Mouse (Mus musculus) stomach, embryonic 14.5 days (tissue): ENCODE measurements around the gene Sos2. TPM values are rescaled to one million over a fixed set of nuclear protein-coding genes. Genes with fewer than 3 reads are reported as not detected.
A peak's percentile ranks its signal among the peaks of the same experiment; 100 is the strongest.

Source experiments
- ATAC-seq: fragments of 200-750 bp; cut with Nextera tagmentation; 2 replicates; pipeline ENCODE4 v1.8.0; 2017; ENCODE audit warnings: low read depth, moderate TSS enrichment; ENCODE audit not compliant: insufficient number of reproducible peaks, insufficient read depth, low FRiP score
- H3K27ac ChIP-seq: fragments of 300-500 bp; sonication (generic); 2 replicates; pipeline ENCODE4 v1.5.1; 2014; ENCODE audit warnings: mild to moderate bottlenecking, low read length, moderate library complexity, mixed read lengths
- H3K27me3 ChIP-seq: fragments of 300-500 bp; sonication (generic); 2 replicates; pipeline ENCODE4 v1.6.1; 2014; ENCODE audit warnings: low read length, control low read depth, mixed read lengths; ENCODE audit not compliant: control insufficient read depth, insufficient read depth
- H3K36me3 ChIP-seq: fragments of 300-500 bp; sonication (generic); 2 replicates; pipeline ENCODE4 v1.6.1; 2014; ENCODE audit warnings: mild to moderate bottlenecking, control low read depth, low read length, moderate library complexity, mixed read lengths; ENCODE audit not compliant: control insufficient read depth, insufficient read depth
- H3K4me1 ChIP-seq: fragments of 300-500 bp; sonication (generic); 2 replicates; pipeline ENCODE4 v1.6.1; 2014; ENCODE audit warnings: low read length, control low read depth, mixed read lengths; ENCODE audit not compliant: control insufficient read depth, insufficient read depth
- H3K4me2 ChIP-seq: fragments of 300-500 bp; sonication (generic); replicated peaks from 2 replicates; pipeline ENCODE4 v1.6.1; 2014; ENCODE audit warnings: low read depth, low read length, control low read depth
- H3K4me3 ChIP-seq: fragments of 300-500 bp; sonication (generic); 2 replicates; pipeline ENCODE4 v1.5.1; 2014; ENCODE audit warnings: low read depth, low read length, control low read depth
- H3K9ac ChIP-seq: fragments of 300-500 bp; sonication (generic); replicated peaks from 2 replicates; pipeline ENCODE4 v1.6.1; 2014; ENCODE audit warnings: low read depth, mild to moderate bottlenecking, control low read depth, low read length, moderate library complexity, mixed read lengths
- H3K9me3 ChIP-seq: fragments of 300-500 bp; sonication (generic); 2 replicates; pipeline ENCODE4 v1.6.1; 2016; ENCODE audit warnings: low read depth, low read length, control low read depth; ENCODE audit not compliant: control insufficient read depth
- WGBS: fragments of 180-500 bp; shearing (Covaris S2); extraction: QIAGEN DNeasy Blood & Tissue Kit; methylation state at CpG from one replicate; pipeline ENCODE4 v1.1.7; 2014; 5-methylcytosine and 5-hydroxymethylcytosine counted together
- microRNA-seq: library from miRNA; unstranded; fragments of <30 nt; microRNA quantifications from one replicate; pipeline ENCODE4, GENCODE M21; 2016
- polyA plus RNA-seq: library from polyadenylated mRNA; unstranded; fragments of >200 nt; fragmentation: Nextera tagmentation; extraction: Ambion mirVana; gene quantifications from 2 replicates; pipeline ENCODE4 v1.2.1, GENCODE M21; 2014

Sos2 gene
- polyA plus RNA-seq, 1 experiment from 2014 or later: 15.0 TPM

- Histone ChIP-seq H3K9ac (no peak overlapping the region), H3K4me3 (no peak overlapping the region), H3K27me3 (no peaks in the 10 kb centered on the region), H3K4me1 (peaks cover 18% of the 10 kb centered on the region; the same call in 1 of the 2 replicates), H3K4me2 (no peak overlapping the region), H3K9me3 (no peaks in the 10 kb centered on the region), H3K27ac (no peak overlapping the region), H3K36me3 (no peaks in the 10 kb centered on the region)
- 67% methylated on average over 8 of the region's 8 CpGs for WGBS
- no peak for ATAC-seq
Observed at GRCm38 (mm10) chr12:69541663-69542062, 140.0 kb downstream of the Sos2 start.

GRCm38 (mm10) chr12:69539353-69539752, 142.3 kb downstream of the Sos2 start:
- H3K9ac ChIP-seq: no peak overlapping the region
- H3K9me3 ChIP-seq: no peaks in the 10 kb centered on the region
- peak overlapping the region; percentile 93; the same call in 1 of the 2 replicates for H3K27ac ChIP-seq
- H3K4me3 ChIP-seq: no peak overlapping the region
- peaks cover 18% of the 10 kb centered on the region; the same call in 1 of the 2 replicates for H3K4me1 ChIP-seq
- H3K27me3 ChIP-seq: no peaks in the 10 kb centered on the region
- H3K4me2 ChIP-seq: no peak overlapping the region
- WGBS: 34% methylated on average over 7 of the region's 7 CpGs
- H3K36me3 ChIP-seq: no peaks in the 10 kb centered on the region
- no peak for ATAC-seq

GRCm38 (mm10) chr12:69538362-69538950, 143.2 kb downstream of the Sos2 start:
- H3K9ac ChIP-seq: no peak overlapping the region; the same call in 1 of the 2 replicates
- H3K27ac ChIP-seq: peak overlapping the region; percentile 93
- H3K36me3 ChIP-seq: no peaks in the 10 kb centered on the region
- H3K27me3 ChIP-seq: no peaks in the 10 kb centered on the region
- H3K4me3 ChIP-seq: no peak overlapping the region
- WGBS: 54% methylated on average over 4 of the region's 4 CpGs
- peak overlapping the region; percentile 41 for H3K4me2 ChIP-seq
- no peak for ATAC-seq
- peaks cover 18% of the 10 kb centered on the region; the same call in 1 of the 2 replicates for H3K4me1 ChIP-seq
- H3K9me3 ChIP-seq: no peaks in the 10 kb centered on the region

GRCm38 (mm10) chr12:69537675-69538361, 143.8 kb downstream of the Sos2 start:
- WGBS: 10% methylated on average over 19 of the region's 19 CpGs
- ATAC-seq: peak; percentile 69
- Histone ChIP-seq H3K4me2 (peak overlapping the region; percentile 41), H3K4me1 (peaks cover 18% of the 10 kb centered on the region; the same call in 1 of the 2 replicates), H3K9ac (no peak overlapping the region; the same call in 1 of the 2 replicates), H3K4me3 (peak overlapping the region; percentile 4; the same call in 1 of the 2 replicates), H3K27ac (peak overlapping the region; percentile 93), H3K27me3 (no peaks in the 10 kb centered on the region), H3K9me3 (no peaks in the 10 kb centered on the region), H3K36me3 (no peaks in the 10 kb centered on the region)

- H3K9me3 ChIP-seq: no peaks in the 10 kb centered on the region
- peaks cover 18% of the 10 kb centered on the region; the same call in 1 of the 2 replicates for H3K4me1 ChIP-seq
- H3K27ac ChIP-seq: peak overlapping the region; percentile 93
- peak; percentile 81 for ATAC-seq
- no peaks in the 10 kb centered on the region for H3K36me3 ChIP-seq
- no peaks in the 10 kb centered on the region for H3K27me3 ChIP-seq
- peak overlapping the region; percentile 41 for H3K4me2 ChIP-seq
- H3K4me3 ChIP-seq: peak overlapping the region; percentile 4; the same call in 1 of the 2 replicates
- no peak overlapping the region for H3K9ac ChIP-seq
- 25% methylated on average over 10 of the region's 10 CpGs for WGBS
Observed at GRCm38 (mm10) chr12:69537243-69537674, 144.4 kb downstream of the Sos2 start.

- peak overlapping the region; percentile 41; the same call in 1 of the 2 replicates for H3K4me2 ChIP-seq
- no peak for ATAC-seq
- no peak overlapping the region for H3K9ac ChIP-seq
- peaks cover 18% of the 10 kb centered on the region; the same call in 1 of the 2 replicates for H3K4me1 ChIP-seq
- 61% methylated on average over 10 of the region's 10 CpGs for WGBS
- no peaks in the 10 kb centered on the region for H3K36me3 ChIP-seq
- no peaks in the 10 kb centered on the region for H3K27me3 ChIP-seq
- H3K27ac ChIP-seq: peak overlapping the region; percentile 93
- no peak overlapping the region for H3K4me3 ChIP-seq
- H3K9me3 ChIP-seq: no peaks in the 10 kb centered on the region
Observed at GRCm38 (mm10) chr12:69536616-69537242, 144.9 kb downstream of the Sos2 start.

Small RNA genes lying within 50 kb of the gene (microRNA-seq; reads per million reads assigned to microRNA genes)
- not detected for gene Gm23018

Other genes starting within 250 kb of the Sos2 start
- 20.7 and 22.6 TPM in 2 replicates for gene Vcpkmt, start 98.8 kb downstream of the Sos2 start, polyA plus RNA-seq
- gene L2hgdh, start 43.0 kb upstream of the Sos2 start, polyA plus RNA-seq: 18.3 and 19.6 TPM in 2 replicates
- 33.6 and 37.2 TPM in 2 replicates for gene Atp5s, start 43.1 kb upstream of the Sos2 start, polyA plus RNA-seq
- 1.1 and 2.4 TPM in 2 replicates for gene Cdkl1, start 109.4 kb upstream of the Sos2 start, polyA plus RNA-seq
- gene Atl1, start 210.8 kb upstream of the Sos2 start, polyA plus RNA-seq: 7.3 and 7.5 TPM in 2 replicates
- gene Map4k5, start 211.3 kb upstream of the Sos2 start, polyA plus RNA-seq: 37.4 and 41.5 TPM in 2 replicates